Mouse (Mus musculus) adrenal gland, postnatal 4 days (tissue): ENCODE measurements at regions not wholly inside any gene's neighbourhood (a gene's known extent, or its start where the extent isn't known, plus 50 kb on each side); places are given as distances from the start of the nearest gene placed in this dataset.

Experiments
- DNase-seq, 2 experiments: peaks; one replicate each; pipeline ENCODE4 v3.0.0; 2021 to 2022; ENCODE audit warnings: low spot score in 2 of 2, mixed read lengths in 2 of 2

DNA sequence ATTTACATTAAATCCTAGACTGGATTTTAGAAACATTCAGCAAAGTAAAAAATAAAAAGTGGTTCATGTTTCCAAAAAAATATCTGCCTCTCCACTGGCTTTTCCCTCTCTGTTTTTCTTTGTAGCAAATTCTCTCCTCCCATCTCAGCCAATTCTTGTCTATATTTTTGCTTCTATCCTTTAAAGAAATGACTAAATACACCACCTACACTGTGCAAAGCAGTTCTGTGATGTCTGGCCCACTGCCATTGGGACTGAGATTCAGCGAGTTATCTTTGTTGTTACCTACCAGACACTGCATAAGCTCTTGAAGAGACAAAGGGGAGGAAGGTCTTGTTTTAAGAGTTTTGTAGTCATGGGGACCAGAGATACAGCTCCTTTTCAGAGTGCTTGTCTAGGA is 835.8 kb upstream of the Klhl29 start:
- no peak for DNase-seq

DNA sequence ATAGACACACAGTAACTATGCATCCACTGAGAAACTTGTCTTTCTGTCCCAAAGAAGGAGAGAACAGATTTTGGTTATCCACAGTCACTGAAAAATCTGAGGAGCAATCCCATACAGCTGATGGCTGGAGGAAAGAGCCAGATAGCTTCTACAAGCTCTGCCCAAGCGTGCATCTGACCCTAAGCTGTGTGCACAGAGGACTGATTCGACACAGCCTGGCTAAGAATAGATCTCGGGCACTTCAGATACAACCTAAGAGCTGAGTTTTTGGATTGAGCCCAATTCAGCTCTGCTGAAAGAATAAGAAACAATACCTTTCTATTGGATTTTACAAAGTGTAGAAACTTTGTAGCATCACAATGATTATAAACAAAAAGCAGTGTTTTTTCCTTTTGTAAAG is 813.8 kb upstream of the Klhl29 start:
- DNase-seq, result no peak

DNA sequence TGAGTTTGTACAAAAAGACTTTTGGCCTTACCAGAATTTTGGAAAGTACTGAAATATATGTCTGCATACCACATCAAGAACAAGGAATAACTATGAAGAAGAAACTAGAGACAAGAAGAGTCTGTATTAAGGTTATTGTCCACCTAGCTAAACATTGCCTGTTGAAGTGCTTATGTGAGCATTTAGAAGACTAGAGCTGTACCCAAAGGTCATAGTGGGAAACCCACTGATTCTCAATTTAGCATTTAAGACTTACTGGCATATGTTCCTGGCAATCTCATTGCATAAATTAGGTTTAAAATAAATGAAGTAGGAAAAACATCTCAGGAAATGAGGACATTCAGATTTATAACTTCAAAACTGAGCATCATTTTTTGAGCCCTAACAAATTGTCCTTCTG is 793.3 kb upstream of the Klhl29 start:
- no peak for DNase-seq

DNA sequence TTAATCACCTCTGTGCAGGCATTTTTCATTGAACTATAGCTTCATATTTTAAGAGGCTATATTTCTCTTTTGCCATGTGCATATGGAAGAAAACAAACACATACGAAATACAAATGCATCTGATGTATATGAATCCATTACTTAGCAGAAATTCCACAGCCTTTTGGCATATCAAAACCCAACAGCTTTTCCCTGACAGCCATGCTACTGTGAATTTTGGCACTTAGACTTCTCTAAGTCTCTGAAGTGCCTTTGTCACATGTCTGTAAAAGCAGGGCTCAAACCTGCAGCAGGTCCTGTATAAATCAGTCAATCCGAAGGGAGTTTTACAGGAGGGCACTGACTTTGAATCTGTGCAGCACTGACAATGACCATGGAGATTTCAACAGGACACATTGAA is 778.8 kb upstream of the Klhl29 start:
- DNase-seq, result no peak

DNA sequence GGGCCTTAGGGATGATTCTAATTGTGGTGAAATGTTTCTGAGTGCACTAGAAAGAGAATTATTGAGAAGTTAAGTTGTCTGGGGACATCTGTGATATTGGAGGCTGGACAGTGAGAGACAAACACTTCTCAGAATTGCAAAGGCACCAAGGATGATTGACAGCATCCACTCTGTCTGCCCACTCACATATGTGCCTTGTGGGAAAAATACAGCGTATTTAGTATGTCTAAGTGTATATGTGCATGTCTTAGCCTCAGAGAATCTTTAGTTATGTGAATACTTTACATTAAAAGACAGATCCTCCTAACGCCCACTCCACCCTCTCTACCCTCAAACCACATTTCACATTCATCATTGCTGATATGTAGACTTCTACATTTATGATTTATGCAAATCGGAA is 776.0 kb upstream of the Klhl29 start:
- no peak for DNase-seq

DNA sequence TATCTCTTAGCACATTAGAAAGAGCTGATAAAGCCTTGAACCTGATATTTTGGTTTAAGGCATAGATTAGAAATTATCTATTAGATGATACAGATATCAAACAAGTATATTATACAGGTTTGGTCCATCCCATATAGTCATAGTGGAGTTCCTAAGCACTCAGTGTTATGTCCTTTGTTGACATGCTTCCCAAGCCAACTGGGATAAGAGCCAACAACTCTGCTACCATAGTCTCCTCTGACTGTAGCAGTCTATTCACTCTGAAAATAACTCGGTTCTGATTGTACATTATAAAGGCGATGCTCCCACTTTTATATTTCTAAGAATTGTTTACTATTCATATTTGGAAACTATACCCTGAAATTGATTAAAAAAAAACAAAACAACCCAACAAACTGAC is 757.0 kb upstream of the Klhl29 start:
- DNase-seq, result no peak

GRCm38 (mm10) chr12:6119557-6119956 is 744.1 kb upstream of the Klhl29 start:
- no peak for DNase-seq

GRCm38 (mm10) chr12:6115254-6115653 is 739.8 kb upstream of the Klhl29 start:
- DNase-seq, result no peak

GRCm38 (mm10) chr12:6097295-6097694 is 721.8 kb upstream of the Klhl29 start:
- no peak for DNase-seq

GRCm38 (mm10) chr12:6087627-6088350 is 712.3 kb upstream of the Klhl29 start:
- DNase-seq, result no peak

- no peak for DNase-seq
Observed at GRCm38 (mm10) chr12:6087071-6087470, 711.6 kb upstream of the Klhl29 start.

- DNase-seq, result no peak
Observed at GRCm38 (mm10) chr12:6046866-6047689, 671.6 kb upstream of the Klhl29 start.

DNA sequence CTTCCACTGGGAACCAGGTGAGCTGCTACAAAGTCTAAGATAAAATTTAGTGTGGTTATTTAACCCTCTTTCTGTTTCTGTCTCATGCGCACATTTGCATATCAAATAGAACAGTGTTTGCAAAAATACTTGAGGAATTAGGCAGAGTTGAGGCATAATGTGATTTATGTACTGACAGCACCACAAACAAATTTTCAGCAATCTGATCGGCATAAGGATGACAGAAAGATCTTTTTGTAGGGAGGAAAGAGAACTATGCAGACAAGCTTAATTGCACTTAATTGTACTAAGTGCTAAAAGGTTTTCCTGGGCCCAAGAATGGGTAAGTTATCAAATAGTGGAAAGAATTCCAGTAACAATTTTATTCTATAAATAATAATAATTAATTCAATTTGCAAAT is 670.6 kb upstream of the Klhl29 start:
- DNase-seq, result no peak

DNA sequence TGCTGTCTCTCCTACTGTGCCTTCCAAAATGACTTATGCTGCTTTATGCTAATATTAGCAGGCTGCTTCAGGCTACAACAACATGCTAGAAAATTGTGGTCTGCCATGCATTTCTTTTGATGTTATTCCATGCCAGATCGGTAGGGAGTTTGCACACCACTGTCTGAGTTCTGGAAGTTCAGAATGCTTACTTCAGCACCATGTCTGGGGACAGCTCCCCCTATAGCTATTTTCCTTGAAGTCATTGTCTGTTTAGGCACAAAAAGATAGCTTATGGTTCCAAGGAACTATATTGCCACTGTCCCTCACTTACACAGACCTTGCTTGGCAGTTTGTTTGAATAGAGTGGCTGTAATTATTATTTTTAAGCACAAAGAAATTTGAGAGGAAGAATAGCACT is 666.8 kb upstream of the Klhl29 start:
- no peak for DNase-seq

- DNase-seq, result no peak
Observed at GRCm38 (mm10) chr12:6024111-6024510, 648.6 kb upstream of the Klhl29 start.

- no peak for DNase-seq
Observed at GRCm38 (mm10) chr12:6022490-6022889, 647.0 kb upstream of the Klhl29 start.

GRCm38 (mm10) chr12:6000961-6001360 is 625.5 kb upstream of the Klhl29 start:
- DNase-seq, result no peak

GRCm38 (mm10) chr12:5997366-5997765 is 621.9 kb upstream of the Klhl29 start:
- DNase-seq, result no peak

DNA sequence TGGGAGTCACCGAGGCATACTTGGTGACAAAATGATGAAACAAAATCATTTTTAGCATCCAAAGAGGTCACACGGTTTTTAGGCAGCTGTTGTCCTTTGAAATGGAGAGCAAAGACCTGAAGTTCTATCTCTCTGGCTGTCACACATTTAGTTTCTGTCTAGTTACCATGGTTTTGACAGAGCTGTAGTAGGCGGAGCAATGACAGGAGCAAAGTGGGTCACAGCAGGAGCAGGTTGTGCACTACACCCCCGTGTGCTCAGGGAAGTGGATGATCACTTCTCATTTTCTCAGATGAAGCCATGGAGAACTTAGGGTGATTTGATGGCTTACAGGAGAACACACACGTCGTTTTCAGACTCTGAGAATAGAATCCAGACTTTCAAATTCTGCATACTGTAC is 621.2 kb upstream of the Klhl29 start:
- DNase-seq, result no peak

GRCm38 (mm10) chr12:5983937-5984610 is 608.6 kb upstream of the Klhl29 start:
- no peak for DNase-seq

- no peak for DNase-seq
Observed at GRCm38 (mm10) chr12:5982096-5982495, 606.6 kb upstream of the Klhl29 start.

DNA sequence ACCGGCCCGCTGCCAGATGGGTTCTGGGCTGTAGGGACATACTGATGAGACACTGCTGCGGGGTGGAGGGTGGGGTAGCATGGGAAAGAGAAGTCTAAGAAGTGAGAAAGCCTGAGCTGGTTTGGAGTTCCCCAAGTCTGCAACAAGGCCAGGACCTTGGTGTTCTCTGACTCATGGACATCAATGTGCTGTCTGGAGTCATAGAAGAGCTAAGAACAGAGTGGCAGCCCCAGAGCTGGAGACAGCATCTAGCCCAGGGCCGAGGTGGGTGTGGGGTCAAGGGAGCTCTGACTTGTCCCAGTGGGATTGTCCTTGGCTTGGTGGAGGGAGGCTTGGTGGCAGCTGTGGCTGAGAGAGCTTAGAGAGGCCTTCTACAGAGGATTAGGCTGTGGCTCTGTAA is 600.4 kb upstream of the Klhl29 start:
- peak in 1 of 2 experiments; percentile 4 for DNase-seq
